Mouse (Mus musculus): Measurements from ENCODE around the gene Defa36. TPM values are rescaled to one million over a fixed set of nuclear protein-coding genes. Genes with fewer than 3 reads are reported as not detected.
"Not testable (repeated sequence)": the region's sequence is repeated elsewhere in the genome, so short reads cannot be mapped to it uniquely, and the experiment has no call there.

The Defa36 gene
- total RNA-seq (2021) = not detected
- long read RNA-seq, experiment 1 = 0 reads
- long read RNA-seq, experiment 2 = 0 reads

DNA sequence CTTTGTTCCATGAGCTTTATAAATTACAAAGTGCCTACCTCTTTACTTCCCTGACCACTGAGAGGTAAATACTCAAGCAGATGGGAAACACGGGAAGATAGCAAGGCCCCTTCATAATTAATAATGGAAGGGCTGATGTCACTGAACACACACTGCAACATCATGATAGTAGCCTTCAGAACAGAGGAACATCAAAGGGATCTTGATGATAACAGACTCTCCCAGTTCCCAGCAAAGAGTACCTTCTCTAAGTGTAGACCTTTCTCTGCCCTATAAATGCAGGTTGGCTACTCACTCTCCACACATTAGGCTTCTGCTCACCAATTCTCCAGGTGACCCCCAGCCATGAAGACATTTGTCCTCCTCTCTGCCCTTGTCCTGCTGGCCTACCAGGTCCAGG, at the start of gene Defa36:
Gene Defa36 (plus strand): TSS at position 301 of the 400 bp plus-strand sequence.
- DNase-seq (ENCODE audit: low spot score in 2 of 2) = not testable (repeated sequence)

DNA sequence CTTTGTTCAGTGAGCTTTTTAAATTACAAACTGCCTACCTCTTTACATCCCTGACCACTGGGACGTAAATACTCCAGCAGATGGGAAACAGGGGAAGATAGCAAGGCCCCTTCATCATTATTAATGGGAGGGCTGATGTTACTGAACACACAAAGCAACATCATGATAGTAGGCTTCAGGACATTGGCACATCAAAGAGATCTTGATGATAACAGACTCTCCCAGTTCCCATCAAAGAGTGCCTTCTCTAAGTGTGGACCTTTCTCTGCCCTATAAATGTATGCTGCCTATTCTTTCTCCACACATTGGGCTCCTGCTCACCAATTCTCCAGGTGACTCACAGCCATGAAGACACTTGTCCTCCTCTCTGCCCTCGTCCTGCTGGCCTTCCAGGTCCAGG, 49.0 kb upstream of the Defa36 start, which contains the start of gene Defa2:
Gene Defa2 (plus strand): TSS at position 301 of the 400 bp plus-strand sequence.
- not testable (repeated sequence) for DNase-seq (ENCODE audit: low spot score in 2 of 2)

DNA sequence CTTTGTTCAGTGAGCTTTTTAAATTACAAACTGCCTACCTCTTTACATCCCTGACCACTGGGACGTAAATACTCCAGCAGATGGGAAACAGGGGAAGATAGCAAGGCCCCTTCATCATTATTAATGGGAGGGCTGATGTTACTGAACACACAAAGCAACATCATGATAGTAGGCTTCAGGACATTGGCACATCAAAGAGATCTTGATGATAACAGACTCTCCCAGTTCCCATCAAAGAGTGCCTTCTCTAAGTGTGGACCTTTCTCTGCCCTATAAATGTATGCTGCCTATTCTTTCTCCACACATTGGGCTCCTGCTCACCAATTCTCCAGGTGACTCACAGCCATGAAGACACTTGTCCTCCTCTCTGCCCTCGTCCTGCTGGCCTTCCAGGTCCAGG, 35.7 kb upstream of the Defa36 start, which contains the start of gene Defa33:
Gene Defa33 (plus strand): TSS at position 301 of the 400 bp plus-strand sequence.
- DNase-seq (ENCODE audit: low spot score in 2 of 2) = not testable (repeated sequence)

DNA sequence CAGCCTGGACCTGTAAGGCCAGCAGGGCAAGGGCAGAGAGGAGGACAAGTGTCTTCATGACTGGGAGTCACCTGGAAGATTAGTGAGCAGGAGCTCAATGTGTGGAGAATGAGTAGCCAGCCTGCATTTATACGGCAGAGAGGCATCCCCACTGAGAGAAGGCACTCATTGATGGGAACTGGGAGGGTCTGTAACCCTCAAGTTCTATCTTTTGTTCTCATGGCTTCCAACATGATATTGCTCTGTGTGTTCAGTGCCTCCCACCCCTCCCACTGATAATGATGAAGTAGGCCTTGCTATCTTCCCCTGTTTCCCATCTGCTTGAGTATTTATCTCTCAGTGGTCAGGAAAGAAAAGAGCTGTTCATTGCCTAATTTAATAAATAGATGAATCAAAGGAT, 29.2 kb downstream of the Defa36 start, which contains the start of gene Gm7849:
Gene Gm7849 (minus strand): TSS at position 101 of the 400 bp plus-strand sequence.
- not testable (repeated sequence) for DNase-seq (ENCODE audit: low spot score in 2 of 2)

Other genes starting within 250 kb of the Defa36 start
- gene Defa31, start 235.8 kb upstream of the Defa36 start, total RNA-seq (2021) = not detected
- not detected for gene Gm15293, start 225.8 kb upstream of the Defa36 start, total RNA-seq (2021)
- not detected for gene Gm15292, start 177.7 kb upstream of the Defa36 start, total RNA-seq (2021)
- not detected for gene Defa27, start 111.9 kb upstream of the Defa36 start, total RNA-seq (2021)
- gene Defa29, start 100.4 kb upstream of the Defa36 start, total RNA-seq (2021) = not detected
- gene Defa2, start 48.9 kb upstream of the Defa36 start, total RNA-seq (2021) = not detected
- gene Defa33, start 35.6 kb upstream of the Defa36 start, total RNA-seq (2021) = not detected
- gene Gm7849, start 29.1 kb downstream of the Defa36 start, total RNA-seq (2021) = not detected
- not detected for gene Defa20, start 81.8 kb downstream of the Defa36 start, total RNA-seq (2021)
- gene Defa32, start 101.6 kb downstream of the Defa36 start, total RNA-seq (2021) = not detected
- gene Defa37, start 138.0 kb downstream of the Defa36 start, total RNA-seq (2021) = not detected
- not detected for gene Defa28, start 155.6 kb downstream of the Defa36 start, total RNA-seq (2021)
- not detected for gene Gm7861, start 167.1 kb downstream of the Defa36 start, total RNA-seq (2021)
- not detected for gene Defa26, start 190.8 kb downstream of the Defa36 start, total RNA-seq (2021)
- not detected for gene Defa17, start 228.4 kb downstream of the Defa36 start, total RNA-seq (2021)
- gene Defa34, start 238.4 kb downstream of the Defa36 start, total RNA-seq (2021) = not detected